Mouse (Mus musculus) adrenal gland, postnatal 36 days (tissue): ENCODE results near the gene Ly6g. TPM values are rescaled to one million over a fixed set of nuclear protein-coding genes. Genes with fewer than 3 reads are reported as not detected.

ENCODE experiments used
- total RNA-seq, 2 experiments: library from RNA; stranded (reverse); gene quantifications; 2 replicates each; pipeline ENCODE4 v1.2.3; 2021

Ly6g gene
- total RNA-seq, 2 experiments from 2014 or later: not detected

Other genes with a start within 250 kb of the Ly6g start
- gene Ly6i, start 171.8 kb upstream of the Ly6g start, total RNA-seq: under 1 TPM; 0.23 to 0.26 TPM
- gene Ly6a, start 157.2 kb upstream of the Ly6g start, total RNA-seq: 10 to 100 TPM; 57.9 to 98.5 TPM
- gene Ly6c1, start 106.4 kb upstream of the Ly6g start, total RNA-seq: 100 to 1,000 TPM in 1 of 2 experiments, 10 to 100 TPM in 1; 90.1 to 138 TPM
- gene Ly6c2, start 43.3 kb upstream of the Ly6g start, total RNA-seq: 1 to 10 TPM; 3.5 to 7.4 TPM
- not detected for gene BC025446, start 61.1 kb downstream of the Ly6g start, total RNA-seq
- gene Ly6f, start 113.2 kb downstream of the Ly6g start, total RNA-seq: not detected